Mouse (Mus musculus) stomach, embryonic 14.5 days (tissue): ENCODE measurements around the gene Nmu. TPM values are rescaled to one million over a fixed set of nuclear protein-coding genes. Genes with fewer than 3 reads are reported as not detected.
A peak's percentile ranks its signal among the peaks of the same experiment; 100 is the strongest.

Source experiments
- ATAC-seq: fragments of 200-750 bp; cut with Nextera tagmentation; 2 replicates; pipeline ENCODE4 v1.8.0; 2017; ENCODE audit warnings: low read depth, moderate TSS enrichment; ENCODE audit not compliant: insufficient number of reproducible peaks, insufficient read depth, low FRiP score
- H3K27ac ChIP-seq: fragments of 300-500 bp; sonication (generic); 2 replicates; pipeline ENCODE4 v1.5.1; 2014; ENCODE audit warnings: mild to moderate bottlenecking, low read length, moderate library complexity, mixed read lengths
- H3K27me3 ChIP-seq: fragments of 300-500 bp; sonication (generic); 2 replicates; pipeline ENCODE4 v1.6.1; 2014; ENCODE audit warnings: low read length, control low read depth, mixed read lengths; ENCODE audit not compliant: control insufficient read depth, insufficient read depth
- H3K36me3 ChIP-seq: fragments of 300-500 bp; sonication (generic); 2 replicates; pipeline ENCODE4 v1.6.1; 2014; ENCODE audit warnings: mild to moderate bottlenecking, control low read depth, low read length, moderate library complexity, mixed read lengths; ENCODE audit not compliant: control insufficient read depth, insufficient read depth
- H3K4me1 ChIP-seq: fragments of 300-500 bp; sonication (generic); 2 replicates; pipeline ENCODE4 v1.6.1; 2014; ENCODE audit warnings: low read length, control low read depth, mixed read lengths; ENCODE audit not compliant: control insufficient read depth, insufficient read depth
- H3K4me2 ChIP-seq: fragments of 300-500 bp; sonication (generic); replicated peaks from 2 replicates; pipeline ENCODE4 v1.6.1; 2014; ENCODE audit warnings: low read depth, low read length, control low read depth
- H3K4me3 ChIP-seq: fragments of 300-500 bp; sonication (generic); 2 replicates; pipeline ENCODE4 v1.5.1; 2014; ENCODE audit warnings: low read depth, low read length, control low read depth
- H3K9ac ChIP-seq: fragments of 300-500 bp; sonication (generic); replicated peaks from 2 replicates; pipeline ENCODE4 v1.6.1; 2014; ENCODE audit warnings: low read depth, mild to moderate bottlenecking, control low read depth, low read length, moderate library complexity, mixed read lengths
- H3K9me3 ChIP-seq: fragments of 300-500 bp; sonication (generic); 2 replicates; pipeline ENCODE4 v1.6.1; 2016; ENCODE audit warnings: low read depth, low read length, control low read depth; ENCODE audit not compliant: control insufficient read depth
- WGBS: fragments of 180-500 bp; shearing (Covaris S2); extraction: QIAGEN DNeasy Blood & Tissue Kit; methylation state at CpG from one replicate; pipeline ENCODE4 v1.1.7; 2014; 5-methylcytosine and 5-hydroxymethylcytosine counted together
- polyA plus RNA-seq: library from polyadenylated mRNA; unstranded; fragments of >200 nt; fragmentation: Nextera tagmentation; extraction: Ambion mirVana; gene quantifications from 2 replicates; pipeline ENCODE4 v1.2.1, GENCODE M21; 2014

The Nmu gene
- polyA plus RNA-seq, 1 experiment from 2014 or later: not detected

DNA sequence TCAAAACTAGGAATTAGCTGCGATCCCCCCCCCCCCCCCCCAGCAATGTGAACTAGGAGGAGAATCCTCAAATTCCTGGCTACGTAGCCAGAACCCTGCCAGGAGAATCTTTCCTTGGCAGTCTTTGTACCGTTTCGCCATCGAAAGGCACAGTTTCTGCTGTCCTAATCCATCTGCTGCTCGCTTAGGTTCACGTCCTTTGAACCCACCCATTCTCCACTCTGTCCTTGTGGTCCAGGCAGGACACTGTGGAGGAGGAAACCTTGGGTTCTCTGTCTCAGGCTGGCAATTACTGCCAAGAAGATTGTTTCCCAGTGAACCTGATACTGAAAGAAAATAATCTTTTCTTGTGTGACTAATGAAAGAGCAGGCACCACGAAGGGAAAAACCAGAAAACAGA is 58.0 kb downstream of the Nmu start:
- H3K36me3 ChIP-seq: no peaks in the 10 kb centered on the region
- 3% methylated on average over 8 of the region's 8 CpGs for WGBS
- H3K4me1 ChIP-seq: peaks cover 8% of the 10 kb centered on the region; the same call in 1 of the 2 replicates
- H3K9me3 ChIP-seq: no peaks in the 10 kb centered on the region
- no peaks in the 10 kb centered on the region for H3K27me3 ChIP-seq
- H3K4me2 ChIP-seq: peak overlapping the region; percentile 88
- no peak overlapping the region for H3K9ac ChIP-seq
- H3K4me3 ChIP-seq: peak overlapping the region; percentile 99; the same call in 1 of the 2 replicates
- H3K27ac ChIP-seq: no peak overlapping the region
- no peak for ATAC-seq

- H3K4me3 ChIP-seq: peak within 1 kb of the TSS; percentile 99
- peak within 1 kb of the TSS; percentile 94 for H3K9ac ChIP-seq
- ATAC-seq: peak; percentile 86
- no peaks in the 10 kb centered on the region for H3K27me3 ChIP-seq
- no peaks in the 10 kb centered on the region for H3K9me3 ChIP-seq
- H3K36me3 ChIP-seq: no peaks in the 10 kb centered on the region
- peaks cover 8% of the 10 kb centered on the region; the same call in 1 of the 2 replicates for H3K4me1 ChIP-seq
- WGBS: 1% methylated on average over 75 of the region's 104 CpGs
- H3K27ac ChIP-seq: peak within 1 kb of the TSS; percentile 97
- H3K4me2 ChIP-seq: peak within 1 kb of the TSS; percentile 88
These were observed 58.9 kb downstream of the Nmu start, which contains the start of gene Clock for GRCm38 (mm10) chr5:76304452-76305341. TSS of gene Clock (minus strand) at chr5:76304792.

- Histone ChIP-seq H3K9ac (peak overlapping the region; percentile 94), H3K9me3 (no peaks in the 10 kb centered on the region), H3K27ac (peak overlapping the region; percentile 97), H3K4me3 (peak overlapping the region; percentile 99), H3K4me2 (peak overlapping the region; percentile 87), H3K4me1 (peaks cover 8% of the 10 kb centered on the region; the same call in 1 of the 2 replicates), H3K36me3 (no peaks in the 10 kb centered on the region), H3K27me3 (no peaks in the 10 kb centered on the region)
- WGBS: under 1% methylated on average over 66 of the region's 100 CpGs
- peak; percentile 75 for ATAC-seq
These were observed 59.7 kb downstream of the Nmu start for GRCm38 (mm10) chr5:76303745-76304451.

DNA sequence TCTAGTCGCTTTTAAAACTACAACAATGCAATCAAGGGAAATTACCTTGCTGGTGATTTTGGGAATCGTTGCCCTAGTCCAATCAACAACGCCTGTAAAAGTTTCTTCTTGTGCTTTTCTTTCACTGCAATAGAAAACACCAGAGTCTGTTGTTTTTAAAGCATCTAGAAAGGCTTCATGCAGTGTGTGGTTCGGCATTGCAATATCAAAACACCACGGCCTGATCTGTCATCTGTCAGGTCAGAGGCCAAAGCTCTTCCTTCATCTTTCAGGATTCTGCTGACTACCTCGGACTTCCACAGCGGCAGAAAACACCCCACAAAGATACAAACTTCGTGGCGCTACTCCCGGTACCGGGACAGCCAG is 60.2 kb downstream of the Nmu start:
- Histone ChIP-seq H3K4me2 (peak overlapping the region; percentile 87), H3K9ac (peak overlapping the region; percentile 94), H3K27ac (peak overlapping the region; percentile 97; the same call in 1 of the 2 replicates), H3K4me1 (peaks cover 8% of the 10 kb centered on the region; the same call in 1 of the 2 replicates), H3K4me3 (peak overlapping the region; percentile 99), H3K27me3 (no peaks in the 10 kb centered on the region), H3K36me3 (no peaks in the 10 kb centered on the region), H3K9me3 (no peaks in the 10 kb centered on the region)
- 5% methylated on average over 11 of the region's 11 CpGs for whole genome bisulfite sequencing
- ATAC-seq: no peak

GRCm38 (mm10) chr5:76302009-76302408 is 61.6 kb downstream of the Nmu start:
- H3K27me3 ChIP-seq: no peaks in the 10 kb centered on the region
- H3K9me3 ChIP-seq: no peaks in the 10 kb centered on the region
- no peak overlapping the region for H3K9ac ChIP-seq
- H3K4me1 ChIP-seq: peaks cover 8% of the 10 kb centered on the region; the same call in 1 of the 2 replicates
- no peak overlapping the region for H3K27ac ChIP-seq
- H3K4me2 ChIP-seq: no peak overlapping the region
- no peaks in the 10 kb centered on the region for H3K36me3 ChIP-seq
- H3K4me3 ChIP-seq: no peak overlapping the region
- ATAC-seq: no peak
- 82% methylated on average over 2 of the region's 2 CpGs for WGBS

GRCm38 (mm10) chr5:76289234-76289691 is 74.3 kb downstream of the Nmu start:
- no peaks in the 10 kb centered on the region for H3K36me3 ChIP-seq
- H3K27me3 ChIP-seq: no peaks in the 10 kb centered on the region
- H3K4me1 ChIP-seq: no peaks in the 10 kb centered on the region
- H3K9ac ChIP-seq: no peak overlapping the region
- H3K9me3 ChIP-seq: no peaks in the 10 kb centered on the region
- H3K4me2 ChIP-seq: no peak overlapping the region
- no peak overlapping the region for H3K4me3 ChIP-seq
- 79% methylated on average over 8 of the region's 8 CpGs for WGBS
- ATAC-seq: no peak
- no peak overlapping the region for H3K27ac ChIP-seq

DNA sequence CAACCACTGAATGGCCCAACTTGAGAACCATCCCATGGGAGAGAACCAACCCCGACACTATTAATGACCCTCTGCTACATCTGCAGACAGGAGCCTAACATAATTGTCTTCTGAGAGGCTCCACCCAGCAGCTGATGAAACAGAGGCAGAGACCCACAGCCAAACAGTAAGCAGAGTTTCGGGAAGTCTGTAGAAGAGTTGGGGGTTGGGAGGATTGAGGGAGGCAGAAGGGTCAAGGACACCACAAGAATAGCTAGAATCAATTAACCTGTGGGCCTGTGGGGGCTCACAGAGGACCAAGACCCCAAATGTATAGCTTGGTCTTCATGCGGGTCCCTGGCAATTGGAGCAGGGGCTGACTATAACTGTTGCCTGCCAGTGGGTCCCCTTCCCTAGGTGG is 75.3 kb downstream of the Nmu start:
- 79% methylated on average over 3 of the region's 3 CpGs for WGBS
- no peak for ATAC-seq
- H3K27ac ChIP-seq: no peak overlapping the region

GRCm38 (mm10) chr5:76287062-76287461 is 76.5 kb downstream of the Nmu start:
- 79% methylated on average over 5 of the region's 5 CpGs for WGBS
- H3K9me3 ChIP-seq: no peaks in the 10 kb centered on the region
- ATAC-seq: no peak
- no peak overlapping the region for H3K9ac ChIP-seq
- no peaks in the 10 kb centered on the region for H3K4me1 ChIP-seq
- no peak overlapping the region for H3K4me2 ChIP-seq
- no peaks in the 10 kb centered on the region for H3K27me3 ChIP-seq
- H3K27ac ChIP-seq: no peak overlapping the region
- no peaks in the 10 kb centered on the region for H3K36me3 ChIP-seq
- no peak overlapping the region for H3K4me3 ChIP-seq

More for the DNA sequence above, 75.3 kb downstream of the Nmu start:
- Histone ChIP-seq H3K4me1 (no peaks in the 10 kb centered on the region), H3K9me3 (no peaks in the 10 kb centered on the region), H3K27me3 (no peaks in the 10 kb centered on the region), H3K4me3 (no peak overlapping the region), H3K36me3 (no peaks in the 10 kb centered on the region), H3K9ac (no peak overlapping the region), H3K4me2 (no peak overlapping the region)
